Mouse (Mus musculus) forebrain, embryonic 11.5 days (tissue): ENCODE results near the gene Bag5. TPM values are rescaled to one million over a fixed set of nuclear protein-coding genes. Genes with fewer than 3 reads are reported as not detected.
A peak's percentile ranks its signal among the peaks of the same experiment; 100 is the strongest.

Experiments
- ATAC-seq: fragments of 200-750 bp; cut with Nextera tagmentation; replicated peaks from 2 replicates; pipeline ENCODE4 v1.8.0; 2017; ENCODE audit warnings: moderate TSS enrichment; ENCODE audit not compliant: low FRiP score
- DNase-seq: peaks from one replicate; pipeline ENCODE4 v3.0.0-alpha.2; 2017; ENCODE audit warnings: low spot score
- H3K27ac ChIP-seq: fragments of 300-500 bp; sonication (generic); 2 replicates; pipeline ENCODE4 v1.5.1; 2014; ENCODE audit warnings: low read depth, low read length
- H3K27me3 ChIP-seq: fragments of 300-500 bp; sonication (generic); 2 replicates; pipeline ENCODE4 v1.6.1; 2014; ENCODE audit warnings: mild to moderate bottlenecking, low read length, mixed read lengths; ENCODE audit not compliant: control insufficient read depth, insufficient read depth
- H3K36me3 ChIP-seq: fragments of 300-500 bp; sonication (generic); 2 replicates; pipeline ENCODE4 v1.6.1; 2014; ENCODE audit warnings: mild to moderate bottlenecking, low read length, moderate library complexity, mixed read lengths; ENCODE audit not compliant: control insufficient read depth, insufficient read depth
- H3K4me1 ChIP-seq: fragments of 300-500 bp; sonication (generic); replicated peaks from 2 replicates; pipeline ENCODE4 v1.6.1; 2014; ENCODE audit warnings: low read length, mixed read lengths; ENCODE audit not compliant: control insufficient read depth, insufficient read depth
- H3K4me2 ChIP-seq: fragments of 300-500 bp; sonication (generic); 2 replicates; pipeline ENCODE4 v1.6.1; 2014; ENCODE audit warnings: low read depth, mild to moderate bottlenecking, low read length, moderate library complexity, mixed read lengths; ENCODE audit not compliant: severe bottlenecking
- H3K4me3 ChIP-seq: fragments of 300-500 bp; sonication (generic); 2 replicates; pipeline ENCODE4 v1.5.1; 2014; ENCODE audit warnings: low read depth, low read length
- H3K9ac ChIP-seq: fragments of 300-500 bp; sonication (generic); 2 replicates; pipeline ENCODE4 v1.6.1; 2014; ENCODE audit warnings: low read length
- H3K9me3 ChIP-seq: fragments of 300-500 bp; sonication (generic); 2 replicates; pipeline ENCODE4 v1.6.1; 2016; ENCODE audit warnings: low read length, mixed read lengths; ENCODE audit not compliant: control insufficient read depth
- WGBS: fragments of 180-500 bp; shearing (Covaris S2); extraction: QIAGEN DNeasy Blood & Tissue Kit; methylation state at CpG from one replicate; pipeline ENCODE4 v1.1.7; 2014; 5-methylcytosine and 5-hydroxymethylcytosine counted together
- polyA plus RNA-seq: library from polyadenylated mRNA; unstranded; fragments of >200 nt; fragmentation: Nextera tagmentation; extraction: Ambion mirVana; gene quantifications from 2 replicates; pipeline ENCODE4 v1.2.1, GENCODE M21; 2014

Bag5 gene
- polyA plus RNA-seq, 1 experiment from 2014 or later, result 65.2 TPM

DNA sequence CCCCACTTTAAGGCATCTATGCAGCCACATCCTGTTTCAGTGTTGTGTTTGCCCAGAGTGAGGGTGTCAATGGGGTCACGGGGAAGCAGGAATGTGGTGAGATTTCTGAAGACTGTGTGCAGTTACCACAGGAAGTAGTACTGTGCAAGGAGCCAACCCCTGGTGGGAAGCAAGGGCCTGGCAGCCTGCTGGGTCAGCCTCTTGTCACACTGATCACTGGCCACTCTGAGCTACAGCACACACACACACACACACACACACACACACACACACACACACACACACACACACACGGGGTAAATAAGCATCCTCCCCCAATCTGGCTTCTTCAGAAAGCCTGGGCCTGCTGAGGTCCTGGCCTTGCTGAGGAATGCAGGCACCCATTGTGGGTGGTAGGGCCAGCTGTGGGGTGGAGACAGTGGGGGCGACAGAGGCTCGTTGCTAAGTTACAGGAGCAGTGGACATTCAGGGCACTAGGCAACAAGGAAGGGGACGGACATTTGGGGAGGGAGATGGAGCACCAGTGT is 21.6 kb downstream of the Bag5 start:
- Histone ChIP-seq H3K9ac (peak overlapping the region; percentile 47), H3K27ac (peak overlapping the region; percentile 95), H3K27me3 (no peaks in the 10 kb centered on the region), H3K4me2 (no peak overlapping the region), H3K4me3 (no peak overlapping the region), H3K4me1 (peaks cover 63% of the 10 kb centered on the region), H3K9me3 (no peaks in the 10 kb centered on the region), H3K36me3 (no peaks in the 10 kb centered on the region)
- peak; percentile 19; the same call in 1 of the 2 replicates for ATAC-seq
- DNase-seq, result peak; percentile 78
- 6% methylated on average over 5 of the region's 5 CpGs for WGBS

DNA sequence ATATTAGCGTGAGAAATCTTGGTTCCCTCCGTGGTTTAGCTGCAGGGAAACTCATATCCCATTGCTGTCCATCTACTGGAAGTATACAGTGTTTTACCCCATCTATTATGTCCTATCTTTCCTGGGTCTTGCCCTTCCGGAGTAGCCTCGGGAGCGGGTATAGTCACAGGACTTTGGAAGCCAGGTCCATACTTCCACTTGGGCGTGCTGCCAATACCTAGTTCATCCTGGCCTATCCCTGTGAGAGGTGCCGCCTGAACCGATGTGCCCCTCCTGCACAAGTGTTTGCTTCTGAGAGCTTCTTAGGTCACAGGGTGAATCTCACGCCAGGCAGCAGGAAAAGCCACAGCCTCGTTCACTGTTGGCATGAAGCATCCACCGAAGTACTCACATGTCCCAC is 23.6 kb downstream of the Bag5 start:
- DNase-seq, result no peak
- 90% methylated on average over 11 of the region's 11 CpGs for WGBS
- peaks cover 45% of the 10 kb centered on the region for H3K4me1 ChIP-seq

DNA sequence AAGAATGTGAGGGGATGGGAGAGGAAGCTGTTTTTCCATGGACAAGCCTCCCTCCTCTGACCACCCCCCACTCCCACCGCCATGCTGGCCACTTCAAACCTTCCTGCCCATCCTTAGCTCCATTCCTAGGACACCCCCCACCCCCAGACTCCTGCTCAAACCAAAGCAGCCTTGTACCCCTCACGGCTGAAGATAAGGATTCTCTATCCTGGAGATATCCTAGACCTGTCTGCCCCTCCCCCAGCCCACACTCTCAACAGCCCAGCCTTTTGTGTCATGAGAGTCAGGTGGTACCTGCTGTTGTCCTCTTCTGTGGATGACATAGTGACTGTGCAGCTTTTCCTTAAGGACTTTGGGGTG is 25.0 kb downstream of the Bag5 start:
- Histone ChIP-seq H3K9ac (peak overlapping the region; percentile 52; the same call in 1 of the 2 replicates), H3K4me2 (no peak overlapping the region), H3K9me3 (no peaks in the 10 kb centered on the region), H3K36me3 (no peaks in the 10 kb centered on the region; the same call in 1 of the 2 replicates), H3K27ac (peak overlapping the region; percentile 68; the same call in 1 of the 2 replicates), H3K4me1 (peaks cover 34% of the 10 kb centered on the region), H3K4me3 (no peak overlapping the region), H3K27me3 (no peaks in the 10 kb centered on the region)
- no peak for DNase-seq
- no peak for ATAC-seq
- 31% methylated on average over 2 of the region's 2 CpGs for WGBS

More for the DNA sequence above, 23.6 kb downstream of the Bag5 start:
- ATAC-seq, result no peak
- no peak overlapping the region for H3K4me2 ChIP-seq
- no peaks in the 10 kb centered on the region for H3K9me3 ChIP-seq
- no peak overlapping the region for H3K9ac ChIP-seq
- H3K27me3 ChIP-seq, result no peaks in the 10 kb centered on the region
- H3K4me3 ChIP-seq, result no peak overlapping the region
- no peaks in the 10 kb centered on the region for H3K36me3 ChIP-seq
- no peak overlapping the region for H3K27ac ChIP-seq

DNA sequence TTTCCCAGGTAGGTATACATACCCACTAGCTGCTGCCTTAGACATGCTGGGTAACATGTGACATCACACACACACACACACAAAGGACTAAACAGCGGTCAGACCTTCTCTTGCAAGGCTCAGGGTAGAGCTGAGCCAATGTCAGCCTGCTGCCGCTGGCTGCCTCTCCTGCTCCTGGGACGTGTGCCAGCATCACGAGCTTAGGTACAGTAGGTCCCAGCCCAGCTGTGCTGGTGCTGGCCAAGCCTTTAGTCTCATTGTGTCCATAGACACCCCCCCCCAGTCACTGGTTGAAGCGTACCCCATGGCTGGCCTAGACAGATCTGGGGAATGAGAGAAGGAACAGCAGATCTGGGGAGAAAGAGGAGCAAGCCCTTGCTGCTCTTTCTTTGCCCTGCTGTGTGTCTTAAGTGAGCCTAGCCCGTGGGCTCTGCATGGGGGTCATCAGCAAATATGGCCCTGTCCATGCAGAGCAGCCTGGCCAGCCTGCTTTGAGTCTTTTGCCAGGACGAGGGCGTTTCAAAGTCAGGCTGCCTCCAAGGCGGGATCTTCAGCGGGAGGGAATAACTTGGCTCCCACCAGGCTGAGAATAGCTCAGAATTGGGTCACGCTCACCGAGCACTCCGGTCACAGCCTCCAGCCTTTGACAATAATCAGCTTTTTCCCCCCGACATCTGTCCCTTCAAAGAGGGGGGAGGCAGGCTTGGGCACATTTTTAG is 25.5 kb downstream of the Bag5 start:
- peak overlapping the region; percentile 52 for H3K9ac ChIP-seq
- DNase-seq (no peak), ATAC-seq (0 out of 2 replicates have a peak, but pooled peaks have one; percentile 22)
- H3K4me3 ChIP-seq, result no peak overlapping the region
- no peaks in the 10 kb centered on the region; the same call in 1 of the 2 replicates for H3K36me3 ChIP-seq
- peaks cover 28% of the 10 kb centered on the region for H3K4me1 ChIP-seq
- H3K4me2 ChIP-seq, result no peak overlapping the region
- no peaks in the 10 kb centered on the region for H3K27me3 ChIP-seq
- H3K27ac ChIP-seq, result peak overlapping the region; percentile 68; the same call in 1 of the 2 replicates
- WGBS, result 34% methylated on average over 14 of the region's 14 CpGs
- no peaks in the 10 kb centered on the region for H3K9me3 ChIP-seq

DNA sequence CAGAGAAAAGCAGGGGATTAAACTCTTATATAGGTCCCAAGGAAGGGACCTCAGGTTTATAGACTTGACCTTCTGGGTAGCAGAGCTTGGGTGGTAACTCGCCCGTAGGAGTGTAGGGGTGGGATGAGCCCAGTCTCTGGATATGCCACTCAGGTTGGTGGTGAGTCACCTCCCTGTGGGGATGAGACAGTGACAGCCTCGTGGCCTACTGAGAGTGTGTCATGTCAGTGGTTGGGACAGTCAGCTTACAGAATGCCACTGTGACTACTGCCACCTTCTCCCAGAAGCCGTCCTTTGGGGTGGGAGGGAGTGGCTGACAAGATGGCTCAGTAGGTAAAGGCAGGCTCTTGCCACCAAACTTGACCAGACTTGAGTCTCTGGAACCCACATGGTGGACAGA is 26.7 kb downstream of the Bag5 start:
- Histone ChIP-seq H3K4me2 (no peak overlapping the region), H3K9me3 (no peaks in the 10 kb centered on the region), H3K4me3 (no peak overlapping the region), H3K27ac (0 out of 2 replicates have a peak overlapping the region, but pooled peaks have one; percentile 18), H3K4me1 (peaks cover 19% of the 10 kb centered on the region), H3K36me3 (no peaks in the 10 kb centered on the region; the same call in 1 of the 2 replicates), H3K9ac (no peak overlapping the region), H3K27me3 (no peaks in the 10 kb centered on the region)
- WGBS, result 86% methylated on average over 4 of the region's 4 CpGs
- DNase-seq (no peak), ATAC-seq (no peak)

GRCm38 (mm10) chr12:111682806-111683205 is 30.3 kb downstream of the Bag5 start:
- H3K27me3 ChIP-seq, result no peaks in the 10 kb centered on the region
- no peaks in the 10 kb centered on the region; the same call in 1 of the 2 replicates for H3K9me3 ChIP-seq
- H3K4me3 ChIP-seq, result no peak overlapping the region
- peaks cover 15% of the 10 kb centered on the region for H3K4me1 ChIP-seq
- no peak overlapping the region for H3K9ac ChIP-seq
- no peak overlapping the region for H3K27ac ChIP-seq
- DNase-seq (no peak), ATAC-seq (no peak)
- WGBS, result 71% methylated on average over 5 of the region's 5 CpGs
- H3K36me3 ChIP-seq, result no peaks in the 10 kb centered on the region; the same call in 1 of the 2 replicates
- no peak overlapping the region for H3K4me2 ChIP-seq

DNA sequence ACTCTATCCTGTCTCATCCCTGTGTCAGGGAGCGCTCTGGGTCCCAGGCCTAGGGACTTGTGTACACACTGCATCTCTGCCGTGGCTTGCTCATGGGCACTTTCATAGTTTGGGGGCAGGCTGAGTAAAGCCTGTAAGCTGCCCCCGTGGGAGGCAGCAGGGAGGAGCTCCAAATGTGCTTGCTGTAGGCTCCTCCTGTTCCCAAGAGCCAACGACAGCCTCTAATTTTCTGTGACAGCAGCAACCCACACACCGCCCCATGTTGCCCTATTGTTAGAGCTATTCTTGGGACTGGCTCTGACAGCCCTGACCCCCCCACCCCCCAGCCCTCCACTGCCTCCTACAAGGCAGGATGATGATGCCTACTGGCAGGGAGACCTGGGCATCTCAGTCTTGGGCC is 31.1 kb downstream of the Bag5 start:
- no peak for ATAC-seq
- WGBS, result 88% methylated on average over 5 of the region's 5 CpGs
- H3K36me3 ChIP-seq, result no peaks in the 10 kb centered on the region; the same call in 1 of the 2 replicates

DNA sequence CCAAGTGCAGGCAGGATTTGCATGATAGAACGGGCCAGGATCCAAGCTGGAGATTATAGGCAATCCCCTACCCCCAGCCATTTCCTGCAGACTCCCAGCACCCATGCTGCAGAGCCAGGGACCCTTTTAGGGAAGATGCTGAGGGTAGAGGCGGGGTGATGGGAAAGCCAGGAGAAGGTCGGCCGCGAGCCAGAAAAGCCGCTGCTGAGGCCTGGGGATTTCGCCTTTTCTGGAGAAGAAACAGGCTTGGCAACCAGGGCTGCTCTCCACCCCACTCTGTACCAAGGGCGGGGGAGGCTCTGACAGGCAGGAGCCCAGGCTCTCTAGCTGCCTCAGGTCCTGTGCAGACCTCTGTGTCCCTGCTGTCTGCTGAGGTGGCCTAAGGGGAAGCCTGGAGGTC is 31.8 kb downstream of the Bag5 start:
- no peak overlapping the region for H3K4me3 ChIP-seq
- H3K27me3 ChIP-seq, result peaks cover under 1% of the 10 kb centered on the region; the same call in 1 of the 2 replicates
- DNase-seq (no peak), ATAC-seq (no peak)
- no peaks in the 10 kb centered on the region; the same call in 1 of the 2 replicates for H3K36me3 ChIP-seq
- WGBS, result 92% methylated on average over 8 of the region's 8 CpGs
- H3K9me3 ChIP-seq, result no peaks in the 10 kb centered on the region; the same call in 1 of the 2 replicates
- no peak overlapping the region for H3K27ac ChIP-seq
- peaks cover 14% of the 10 kb centered on the region; the same call in 1 of the 2 replicates for H3K4me1 ChIP-seq
- H3K4me2 ChIP-seq, result no peak overlapping the region
- no peak overlapping the region for H3K9ac ChIP-seq

More for the DNA sequence above, 31.1 kb downstream of the Bag5 start:
- no peak for DNase-seq
- Histone ChIP-seq H3K9me3 (no peaks in the 10 kb centered on the region; the same call in 1 of the 2 replicates), H3K4me2 (no peak overlapping the region), H3K27ac (no peak overlapping the region), H3K27me3 (no peaks in the 10 kb centered on the region), H3K9ac (no peak overlapping the region), H3K4me3 (no peak overlapping the region), H3K4me1 (peaks cover 14% of the 10 kb centered on the region; the same call in 1 of the 2 replicates)
